Mouse (Mus musculus): ENCODE measurements at regions not wholly inside any gene's neighbourhood (a gene's known extent, or its start where the extent isn't known, plus 50 kb on each side); places are given as distances from the start of the nearest gene placed in this dataset.

- WGBS, result 21% methylated on average over 2 of the region's 2 CpGs
Observed at GRCm38 (mm10) chr12:46138646-46139045, 680.1 kb downstream of the Nova1 start.

GRCm38 (mm10) chr12:46125867-46126266 is 692.9 kb downstream of the Nova1 start:
- TF ChIP-seq POLR2A (IDR thresholded peaks at IDR 0.05; ENCODE audit: borderline replicate concordance, insufficient read depth, low read length) (no peak), CTCF (IDR thresholded peaks at IDR 0.05; ENCODE audit: borderline replicate concordance, insufficient read depth, low read depth, low read length) (no peak)
- DNase-seq, result no peak
- H3K4me1 ChIP-seq (ENCODE audit: control insufficient read depth, insufficient read depth, low read length), result no peaks in the 10 kb centered on the region
- whole genome bisulfite sequencing, result 75% methylated on average over 1 of the region's 1 CpGs
- no peaks in the 10 kb centered on the region for H3K27me3 ChIP-seq (ENCODE audit: control insufficient read depth, insufficient read depth, low read length)
- H3K27ac ChIP-seq (ENCODE audit: insufficient read depth, low read length), result no peak overlapping the region
- no peak overlapping the region for H3K4me3 ChIP-seq (replicated peaks; ENCODE audit: insufficient read depth, low read depth, low read length)

More at GRCm38 (mm10) chr12:46138646-46139045, 680.1 kb downstream of the Nova1 start:
- Histone ChIP-seq H3K4me3 (replicated peaks; ENCODE audit: insufficient read depth, low read depth, low read length) (no peak overlapping the region), H3K27ac (ENCODE audit: insufficient read depth, low read length) (no peak overlapping the region), H3K4me1 (ENCODE audit: control insufficient read depth, insufficient read depth, low read length) (no peaks in the 10 kb centered on the region), H3K27me3 (ENCODE audit: control insufficient read depth, insufficient read depth, low read length) (no peaks in the 10 kb centered on the region)
- DNase-seq, result peak in 1 of 2 experiments; percentile 8
- TF ChIP-seq CTCF (IDR thresholded peaks at IDR 0.05; ENCODE audit: borderline replicate concordance, insufficient read depth, low read depth, low read length) (no peak), POLR2A (IDR thresholded peaks at IDR 0.05; ENCODE audit: borderline replicate concordance, insufficient read depth, low read length) (no peak)

GRCm38 (mm10) chr12:46111352-46111751 is 707.4 kb downstream of the Nova1 start:
- H3K27ac ChIP-seq (ENCODE audit: insufficient read depth, low read length), result no peak overlapping the region
- DNase-seq, result no peak
- TF ChIP-seq POLR2A (IDR thresholded peaks at IDR 0.05; ENCODE audit: borderline replicate concordance, insufficient read depth, low read length) (no peak), CTCF (IDR thresholded peaks at IDR 0.05; ENCODE audit: borderline replicate concordance, insufficient read depth, low read depth, low read length) (no peak)
- WGBS, result 92% methylated on average over 4 of the region's 4 CpGs
- H3K4me1 ChIP-seq (ENCODE audit: control insufficient read depth, insufficient read depth, low read length), result no peaks in the 10 kb centered on the region
- H3K4me3 ChIP-seq (replicated peaks; ENCODE audit: insufficient read depth, low read depth, low read length), result no peak overlapping the region
- H3K27me3 ChIP-seq (ENCODE audit: control insufficient read depth, insufficient read depth, low read length), result no peaks in the 10 kb centered on the region

GRCm38 (mm10) chr12:46083356-46083755 is 735.4 kb downstream of the Nova1 start:
- WGBS, result 86% methylated on average over 2 of the region's 2 CpGs
- Histone ChIP-seq H3K27ac (ENCODE audit: insufficient read depth, low read length) (no peak overlapping the region), H3K4me1 (ENCODE audit: control insufficient read depth, insufficient read depth, low read length) (no peaks in the 10 kb centered on the region), H3K27me3 (ENCODE audit: control insufficient read depth, insufficient read depth, low read length) (no peaks in the 10 kb centered on the region), H3K4me3 (replicated peaks; ENCODE audit: insufficient read depth, low read depth, low read length) (no peak overlapping the region)
- no peak for DNase-seq
- TF ChIP-seq CTCF (IDR thresholded peaks at IDR 0.05; ENCODE audit: borderline replicate concordance, insufficient read depth, low read depth, low read length) (no peak), POLR2A (IDR thresholded peaks at IDR 0.05; ENCODE audit: borderline replicate concordance, insufficient read depth, low read length) (no peak)

GRCm38 (mm10) chr12:46075789-46076217 is 742.9 kb downstream of the Nova1 start:
- TF ChIP-seq CTCF (IDR thresholded peaks at IDR 0.05; ENCODE audit: borderline replicate concordance, insufficient read depth, low read depth, low read length), result no peak
- TF ChIP-seq POLR2A (IDR thresholded peaks at IDR 0.05; ENCODE audit: borderline replicate concordance, insufficient read depth, low read length), result no peak
- Histone ChIP-seq H3K4me1 (ENCODE audit: control insufficient read depth, insufficient read depth, low read length) (no peaks in the 10 kb centered on the region), H3K4me3 (replicated peaks; ENCODE audit: insufficient read depth, low read depth, low read length) (no peak overlapping the region), H3K27ac (ENCODE audit: insufficient read depth, low read length) (no peak overlapping the region), H3K27me3 (ENCODE audit: control insufficient read depth, insufficient read depth, low read length) (no peaks in the 10 kb centered on the region)
- 61% methylated on average over 11 of the region's 11 CpGs for WGBS
- DNase-seq, result no peak

GRCm38 (mm10) chr12:46075355-46075754 is 743.4 kb downstream of the Nova1 start:
- no peak overlapping the region for H3K4me3 ChIP-seq (replicated peaks; ENCODE audit: insufficient read depth, low read depth, low read length)
- TF ChIP-seq CTCF (IDR thresholded peaks at IDR 0.05; ENCODE audit: borderline replicate concordance, insufficient read depth, low read depth, low read length) (no peak), POLR2A (IDR thresholded peaks at IDR 0.05; ENCODE audit: borderline replicate concordance, insufficient read depth, low read length) (no peak)
- no peaks in the 10 kb centered on the region for H3K4me1 ChIP-seq (ENCODE audit: control insufficient read depth, insufficient read depth, low read length)
- H3K27ac ChIP-seq (ENCODE audit: insufficient read depth, low read length), result no peak overlapping the region
- H3K27me3 ChIP-seq (ENCODE audit: control insufficient read depth, insufficient read depth, low read length), result no peaks in the 10 kb centered on the region
- 89% methylated on average over 5 of the region's 5 CpGs for WGBS
- no peak for DNase-seq

GRCm38 (mm10) chr12:46066896-46067295 is 751.8 kb downstream of the Nova1 start:
- no peak overlapping the region for H3K27ac ChIP-seq (ENCODE audit: insufficient read depth, low read length)
- H3K4me1 ChIP-seq (ENCODE audit: control insufficient read depth, insufficient read depth, low read length), result no peaks in the 10 kb centered on the region
- H3K27me3 ChIP-seq (ENCODE audit: control insufficient read depth, insufficient read depth, low read length), result no peaks in the 10 kb centered on the region
- over 99% methylated on average over 2 of the region's 2 CpGs for WGBS
- no peak overlapping the region for H3K4me3 ChIP-seq (replicated peaks; ENCODE audit: insufficient read depth, low read depth, low read length)
- DNase-seq, result no peak
- TF ChIP-seq CTCF (IDR thresholded peaks at IDR 0.05; ENCODE audit: borderline replicate concordance, insufficient read depth, low read depth, low read length) (no peak), POLR2A (IDR thresholded peaks at IDR 0.05; ENCODE audit: borderline replicate concordance, insufficient read depth, low read length) (no peak)

GRCm38 (mm10) chr12:46040626-46041025 is 778.1 kb downstream of the Nova1 start:
- TF ChIP-seq POLR2A (IDR thresholded peaks at IDR 0.05; ENCODE audit: borderline replicate concordance, insufficient read depth, low read length) (no peak), CTCF (IDR thresholded peaks at IDR 0.05; ENCODE audit: borderline replicate concordance, insufficient read depth, low read depth, low read length) (no peak)
- DNase-seq, result no peak
- H3K27ac ChIP-seq (ENCODE audit: insufficient read depth, low read length), result no peak overlapping the region
- no peaks in the 10 kb centered on the region for H3K4me1 ChIP-seq (ENCODE audit: control insufficient read depth, insufficient read depth, low read length)
- H3K4me3 ChIP-seq (replicated peaks; ENCODE audit: insufficient read depth, low read depth, low read length), result no peak overlapping the region
- H3K27me3 ChIP-seq (ENCODE audit: control insufficient read depth, insufficient read depth, low read length), result no peaks in the 10 kb centered on the region

Data from cerebellum, adult 2 months (tissue).